Mouse (Mus musculus): ENCODE measurements around the gene Parl. TPM values are rescaled to one million over a fixed set of nuclear protein-coding genes. Genes with fewer than 3 reads are reported as not detected.
A peak's percentile ranks its signal among the peaks of the same experiment; 100 is the strongest.

Parl gene
- total RNA-seq, 2 experiments from 2014 or later, result 53.2 to 59.2 TPM

GRCm38 (mm10) chr16:20280238-20280637 lies 21.9 kb downstream of the Parl start:
- Histone ChIP-seq H3K4me3 (no peak overlapping the region), H3K27ac (no peak overlapping the region; the same call in 1 of the 2 replicates)
- DNase-seq (ENCODE audit: extremely low spot score in 1 of 2, low spot score in 2 of 2), result no peak
- intact Hi-C loops (cut with DNase I), result no loop called here
- TF ChIP-seq CTCF (IDR thresholded peaks at IDR 0.05), result no peak

DNA sequence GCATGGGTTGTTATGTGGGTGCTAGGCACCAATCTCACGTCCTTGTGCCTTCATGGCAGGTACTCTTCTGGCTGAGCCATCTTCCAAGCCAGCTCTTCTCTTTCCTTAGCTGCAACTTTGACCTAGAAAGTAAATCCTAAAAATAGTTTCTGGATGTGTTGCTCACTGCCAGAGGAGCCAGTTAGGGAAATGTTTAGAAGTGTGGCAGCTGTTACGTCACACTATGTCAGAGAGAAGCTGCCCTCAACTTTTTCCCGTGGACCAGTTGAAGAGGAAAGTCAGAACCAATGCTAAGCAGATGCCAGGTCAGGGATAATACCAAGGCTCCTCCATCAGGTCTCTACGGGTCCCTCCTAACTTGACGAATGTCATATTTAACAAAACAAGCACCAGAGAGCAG lies 22.8 kb downstream of the Parl start:
- intact Hi-C loops (cut with DNase I), result loop anchor here (5.0 kb wide), 1 partner anchor 37 kb away; the partner anchor contains the start of gene Map6d1
- DNase-seq (ENCODE audit: extremely low spot score in 1 of 2, low spot score in 2 of 2), result no peak

GRCm38 (mm10) chr16:20272994-20273393 lies 29.2 kb downstream of the Parl start:
- H3K27ac ChIP-seq, result no peak overlapping the region
- TF ChIP-seq CTCF (IDR thresholded peaks at IDR 0.05), result no peak
- no peak overlapping the region for H3K4me3 ChIP-seq
- intact Hi-C loops (cut with DNase I), result no loop called here
- DNase-seq (ENCODE audit: extremely low spot score in 1 of 2, low spot score in 2 of 2), result no peak

More for the DNA sequence above, 22.8 kb downstream of the Parl start:
- Histone ChIP-seq H3K27ac (peak overlapping the region; percentile 24; the same call in 1 of the 2 replicates), H3K4me3 (no peak overlapping the region)
- no peak for TF ChIP-seq CTCF (IDR thresholded peaks at IDR 0.05)

DNA sequence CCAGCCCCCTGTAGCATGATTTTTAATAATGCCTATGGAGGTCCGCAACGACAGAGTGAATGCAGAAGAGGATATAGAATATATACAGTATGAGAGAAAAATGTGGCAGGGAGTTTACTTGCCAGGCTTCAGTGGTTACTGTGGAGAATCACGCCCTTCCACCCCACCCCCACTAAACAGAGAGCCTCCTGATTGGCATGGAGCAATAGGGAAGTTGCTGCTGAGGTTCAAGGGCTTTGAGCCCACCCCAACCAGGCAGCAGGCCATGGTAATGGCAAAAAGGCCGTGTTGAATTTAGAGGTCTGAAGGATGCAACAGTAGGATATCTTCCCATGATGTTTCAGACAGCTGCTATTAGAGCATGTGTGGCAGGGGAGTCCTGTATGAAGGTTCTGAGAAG lies 30.8 kb downstream of the Parl start:
- no peak for TF ChIP-seq CTCF (IDR thresholded peaks at IDR 0.05)
- no peak overlapping the region for H3K4me3 ChIP-seq
- intact Hi-C loops (cut with DNase I), result no loop called here

GRCm38 (mm10) chr16:20265089-20265488 lies 37.1 kb downstream of the Parl start:
- TF ChIP-seq CTCF (IDR thresholded peaks at IDR 0.05), result no peak
- no peak for DNase-seq (ENCODE audit: extremely low spot score in 1 of 2, low spot score in 2 of 2)
- no peak overlapping the region for H3K27ac ChIP-seq
- H3K4me3 ChIP-seq, result no peak overlapping the region
- intact Hi-C loops (cut with DNase I), result no loop called here

More for the DNA sequence above, 30.8 kb downstream of the Parl start:
- no peak overlapping the region for H3K27ac ChIP-seq
- DNase-seq (ENCODE audit: extremely low spot score in 1 of 2, low spot score in 2 of 2), result no peak

GRCm38 (mm10) chr16:20257926-20258325 lies 44.3 kb downstream of the Parl start:
- H3K27ac ChIP-seq, result no peak overlapping the region
- no peak for TF ChIP-seq CTCF (IDR thresholded peaks at IDR 0.05)

GRCm38 (mm10) chr16:20248442-20249174 lies 53.6 kb downstream of the Parl start:
- DNase-seq (ENCODE audit: extremely low spot score in 1 of 2, low spot score in 2 of 2), result no peak
- TF ChIP-seq CTCF (IDR thresholded peaks at IDR 0.05), result no peak
- no peak overlapping the region for H3K4me3 ChIP-seq
- peak overlapping the region; percentile 70 for H3K27ac ChIP-seq
- intact Hi-C loops (cut with DNase I), result no loop called here

More at GRCm38 (mm10) chr16:20257926-20258325, 44.3 kb downstream of the Parl start:
- DNase-seq (ENCODE audit: extremely low spot score in 1 of 2, low spot score in 2 of 2), result no peak
- H3K4me3 ChIP-seq, result no peak overlapping the region
- intact Hi-C loops (cut with DNase I), result no loop called here

GRCm38 (mm10) chr16:20247103-20247502 lies 55.1 kb downstream of the Parl start:
- Histone ChIP-seq H3K27ac (no peak overlapping the region), H3K4me3 (no peak overlapping the region)
- DNase-seq (ENCODE audit: extremely low spot score in 1 of 2, low spot score in 2 of 2), result no peak
- intact Hi-C loops (cut with DNase I), result no loop called here
- TF ChIP-seq CTCF (IDR thresholded peaks at IDR 0.05), result no peak

GRCm38 (mm10) chr16:20240468-20241414 lies 61.4 kb downstream of the Parl start, which contains the start of gene Map6d1:
Gene Map6d1, minus strand, starts transcription at chr16:20241358.
- peak; percentile 71 to 75 for DNase-seq (ENCODE audit: extremely low spot score in 1 of 2, low spot score in 2 of 2)
- H3K4me3 ChIP-seq, result peak within 1 kb of the TSS; percentile 89
- TF ChIP-seq CTCF (IDR thresholded peaks at IDR 0.05), result no peak
- intact Hi-C loops (cut with DNase I), result loop anchor here (5.0 kb wide), 1 partner anchor 37 kb away; no protein-coding TSS in a partner anchor
- H3K27ac ChIP-seq, result peak within 1 kb of the TSS; percentile 89

GRCm38 (mm10) chr16:20238646-20239045 lies 63.5 kb downstream of the Parl start:
- intact Hi-C loops (cut with DNase I), result no loop called here
- Histone ChIP-seq H3K4me3 (no peak overlapping the region), H3K27ac (peak overlapping the region; percentile 89)
- TF ChIP-seq CTCF (IDR thresholded peaks at IDR 0.05), result no peak
- no peak for DNase-seq (ENCODE audit: extremely low spot score in 1 of 2, low spot score in 2 of 2)

- peak overlapping the region; percentile 82 for H3K27ac ChIP-seq
- intact Hi-C loops (cut with DNase I), result no loop called here
- TF ChIP-seq CTCF (IDR thresholded peaks at IDR 0.05), result no peak
- no peak for DNase-seq (ENCODE audit: extremely low spot score in 1 of 2, low spot score in 2 of 2)
- H3K4me3 ChIP-seq, result no peak overlapping the region
Observed at GRCm38 (mm10) chr16:20237426-20237825, 64.8 kb downstream of the Parl start.

GRCm38 (mm10) chr16:20234406-20234805 lies 67.8 kb downstream of the Parl start:
- no peak overlapping the region for H3K4me3 ChIP-seq
- intact Hi-C loops (cut with DNase I), result no loop called here
- no peak for TF ChIP-seq CTCF (IDR thresholded peaks at IDR 0.05)
- no peak for DNase-seq (ENCODE audit: extremely low spot score in 1 of 2, low spot score in 2 of 2)
- H3K27ac ChIP-seq, result peak overlapping the region; percentile 65

Other genes starting within 250 kb of the Parl start
- 10 to 100 TPM; 79.6 to 81.4 TPM for gene Klhl24, start 204.8 kb downstream of the Parl start, total RNA-seq (2021)
- 10 to 100 TPM; 42.7 to 42.8 TPM for gene Yeats2, start 161.3 kb downstream of the Parl start, total RNA-seq (2021)
- gene Map6d1, start 61.0 kb downstream of the Parl start, total RNA-seq (2021), result 10 to 100 TPM; 41.6 to 42.4 TPM
- not detected for gene Cyp2ab1, start 23.0 kb upstream of the Parl start, total RNA-seq (2021)
- 100 to 1,000 TPM; 251 to 270 TPM for gene Abcc5, start 124.0 kb upstream of the Parl start, total RNA-seq (2021)
- 10 to 100 TPM; 59.2 to 59.6 TPM for gene Eif2b5, start 196.4 kb upstream of the Parl start, total RNA-seq (2021)
- 10 to 100 TPM; 64.7 to 70.1 TPM for gene Dvl3, start 214.6 kb upstream of the Parl start, total RNA-seq (2021)
- gene Ap2m1, start 233.1 kb upstream of the Parl start, total RNA-seq (2021), result 100 to 1,000 TPM; 804 to 827 TPM
- gene Abcf3, start 246.2 kb upstream of the Parl start, total RNA-seq (2021), result 100 to 1,000 TPM; 102 to 109 TPM

All from left cerebral cortex, adult 2 months (tissue).